Mouse (Mus musculus): Measurements from ENCODE around the gene Krcc1. TPM values are rescaled to one million over a fixed set of nuclear protein-coding genes. Genes with fewer than 3 reads are reported as not detected.
"Not testable (repeated sequence)": the region's sequence is repeated elsewhere in the genome, so short reads cannot be mapped to it uniquely, and the experiment has no call there.

The Krcc1 gene
- polyA plus RNA-seq, 1 experiment from 2014 or later: 53.0 TPM

GRCm38 (mm10) chr6:71257375-71257774 is 14.1 kb upstream of the Krcc1 start:
- no peak overlapping the region for H3K4me2 ChIP-seq (replicated peaks; ENCODE audit: low read depth, low read length)
- no peaks in the 10 kb centered on the region for H3K9me3 ChIP-seq (ENCODE audit: control insufficient read depth, low read depth, low read length)
- no peaks in the 10 kb centered on the region for H3K36me3 ChIP-seq (ENCODE audit: control insufficient read depth, insufficient read depth, low read length)
- no peaks in the 10 kb centered on the region for H3K27me3 ChIP-seq (ENCODE audit: control insufficient read depth, insufficient read depth, low read length)
- ATAC-seq (ENCODE audit: insufficient number of reproducible peaks, insufficient read depth, low FRiP score, low read depth): no peak
- H3K4me3 ChIP-seq (ENCODE audit: low read depth, low read length): no peak overlapping the region
- WGBS: 62% methylated on average over 1 of the region's 1 CpGs
- H3K4me1 ChIP-seq (ENCODE audit: control insufficient read depth, insufficient read depth, low read length): no peaks in the 10 kb centered on the region
- H3K27ac ChIP-seq (ENCODE audit: low read length): no peak overlapping the region
- H3K9ac ChIP-seq (replicated peaks; ENCODE audit: low read depth, low read length): no peak overlapping the region

GRCm38 (mm10) chr6:71258562-71258961 is 12.9 kb upstream of the Krcc1 start:
- 88% methylated on average over 2 of the region's 2 CpGs for WGBS
- H3K27me3 ChIP-seq (ENCODE audit: control insufficient read depth, insufficient read depth, low read length): no peaks in the 10 kb centered on the region

DNA sequence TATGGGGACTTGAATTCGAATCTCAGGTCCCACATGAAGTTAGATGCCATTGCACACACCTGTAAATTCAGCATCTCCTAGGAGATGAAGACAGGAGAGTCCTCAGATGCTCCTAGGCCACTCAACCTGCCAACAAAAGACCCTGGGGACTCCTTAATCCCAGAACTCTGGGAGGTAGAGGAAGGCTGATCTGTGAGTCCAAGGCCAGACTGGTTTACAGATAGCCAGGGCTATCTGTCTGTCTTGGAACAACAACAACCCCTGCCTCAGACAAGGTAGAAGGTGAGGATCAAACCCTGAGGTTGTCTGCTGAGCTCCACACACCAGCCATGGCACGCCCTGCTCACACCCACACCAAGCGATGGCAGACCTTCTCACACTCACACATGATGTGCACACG is 12.3 kb upstream of the Krcc1 start:
- Histone ChIP-seq H3K27me3 (ENCODE audit: control insufficient read depth, insufficient read depth, low read length) (no peaks in the 10 kb centered on the region), H3K27ac (ENCODE audit: low read length) (no peak overlapping the region), H3K9me3 (ENCODE audit: control insufficient read depth, low read depth, low read length) (no peaks in the 10 kb centered on the region), H3K4me3 (ENCODE audit: low read depth, low read length) (no peak overlapping the region), H3K9ac (replicated peaks; ENCODE audit: low read depth, low read length) (no peak overlapping the region), H3K36me3 (ENCODE audit: control insufficient read depth, insufficient read depth, low read length) (no peaks in the 10 kb centered on the region), H3K4me1 (ENCODE audit: control insufficient read depth, insufficient read depth, low read length) (0 out of 2 replicates have a peak, but pooled peaks cover 3% of the 10 kb centered on the region), H3K4me2 (replicated peaks; ENCODE audit: low read depth, low read length) (no peak overlapping the region)
- no peak for ATAC-seq (ENCODE audit: insufficient number of reproducible peaks, insufficient read depth, low FRiP score, low read depth)
- WGBS: 92% methylated on average over 4 of the region's 4 CpGs

More at GRCm38 (mm10) chr6:71258562-71258961, 12.9 kb upstream of the Krcc1 start:
- Histone ChIP-seq H3K4me2 (replicated peaks; ENCODE audit: low read depth, low read length) (no peak overlapping the region), H3K27ac (ENCODE audit: low read length) (no peak overlapping the region), H3K9me3 (ENCODE audit: control insufficient read depth, low read depth, low read length) (no peaks in the 10 kb centered on the region), H3K4me3 (ENCODE audit: low read depth, low read length) (no peak overlapping the region), H3K36me3 (ENCODE audit: control insufficient read depth, insufficient read depth, low read length) (no peaks in the 10 kb centered on the region), H3K9ac (replicated peaks; ENCODE audit: low read depth, low read length) (no peak overlapping the region), H3K4me1 (ENCODE audit: control insufficient read depth, insufficient read depth, low read length) (0 out of 2 replicates have a peak, but pooled peaks cover 3% of the 10 kb centered on the region)
- no peak for ATAC-seq (ENCODE audit: insufficient number of reproducible peaks, insufficient read depth, low FRiP score, low read depth)

GRCm38 (mm10) chr6:71260051-71260640 is 11.3 kb upstream of the Krcc1 start:
- Histone ChIP-seq H3K4me2 (replicated peaks; ENCODE audit: low read depth, low read length) (no peak overlapping the region), H3K4me1 (ENCODE audit: control insufficient read depth, insufficient read depth, low read length) (0 out of 2 replicates have a peak, but pooled peaks cover 3% of the 10 kb centered on the region), H3K36me3 (ENCODE audit: control insufficient read depth, insufficient read depth, low read length) (no peaks in the 10 kb centered on the region), H3K9ac (replicated peaks; ENCODE audit: low read depth, low read length) (no peak overlapping the region), H3K9me3 (ENCODE audit: control insufficient read depth, low read depth, low read length) (no peaks in the 10 kb centered on the region), H3K27ac (ENCODE audit: low read length) (no peak overlapping the region), H3K4me3 (ENCODE audit: low read depth, low read length) (no peak overlapping the region), H3K27me3 (ENCODE audit: control insufficient read depth, insufficient read depth, low read length) (no peaks in the 10 kb centered on the region)
- 47% methylated on average over 6 of the region's 6 CpGs for WGBS
- ATAC-seq (ENCODE audit: insufficient number of reproducible peaks, insufficient read depth, low FRiP score, low read depth): no peak

- Histone ChIP-seq H3K9me3 (ENCODE audit: control insufficient read depth, low read depth, low read length) (no peaks in the 10 kb centered on the region), H3K9ac (replicated peaks; ENCODE audit: low read depth, low read length) (no peak overlapping the region), H3K4me2 (replicated peaks; ENCODE audit: low read depth, low read length) (no peak overlapping the region), H3K4me1 (ENCODE audit: control insufficient read depth, insufficient read depth, low read length) (0 out of 2 replicates have a peak, but pooled peaks cover 3% of the 10 kb centered on the region), H3K36me3 (ENCODE audit: control insufficient read depth, insufficient read depth, low read length) (no peaks in the 10 kb centered on the region), H3K4me3 (ENCODE audit: low read depth, low read length) (no peak overlapping the region), H3K27ac (ENCODE audit: low read length) (no peak overlapping the region), H3K27me3 (ENCODE audit: control insufficient read depth, insufficient read depth, low read length) (no peaks in the 10 kb centered on the region)
- ATAC-seq (ENCODE audit: insufficient number of reproducible peaks, insufficient read depth, low FRiP score, low read depth): no peak
- WGBS: 42% methylated on average over 3 of the region's 3 CpGs
Measured at GRCm38 (mm10) chr6:71261060-71261459, 10.4 kb upstream of the Krcc1 start.

GRCm38 (mm10) chr6:71262142-71262833 is 9.2 kb upstream of the Krcc1 start:
- no peak overlapping the region for H3K4me2 ChIP-seq (replicated peaks; ENCODE audit: low read depth, low read length)
- no peaks in the 10 kb centered on the region for H3K27me3 ChIP-seq (ENCODE audit: control insufficient read depth, insufficient read depth, low read length)
- no peak overlapping the region for H3K27ac ChIP-seq (ENCODE audit: low read length)
- 0 out of 2 replicates have a peak, but pooled peaks cover 3% of the 10 kb centered on the region for H3K4me1 ChIP-seq (ENCODE audit: control insufficient read depth, insufficient read depth, low read length)
- WGBS: 64% methylated on average over 8 of the region's 8 CpGs
- no peak for ATAC-seq (ENCODE audit: insufficient number of reproducible peaks, insufficient read depth, low FRiP score, low read depth)
- no peaks in the 10 kb centered on the region for H3K9me3 ChIP-seq (ENCODE audit: control insufficient read depth, low read depth, low read length)
- no peak overlapping the region for H3K4me3 ChIP-seq (ENCODE audit: low read depth, low read length)
- H3K36me3 ChIP-seq (ENCODE audit: control insufficient read depth, insufficient read depth, low read length): no peaks in the 10 kb centered on the region
- no peak overlapping the region for H3K9ac ChIP-seq (replicated peaks; ENCODE audit: low read depth, low read length)

DNA sequence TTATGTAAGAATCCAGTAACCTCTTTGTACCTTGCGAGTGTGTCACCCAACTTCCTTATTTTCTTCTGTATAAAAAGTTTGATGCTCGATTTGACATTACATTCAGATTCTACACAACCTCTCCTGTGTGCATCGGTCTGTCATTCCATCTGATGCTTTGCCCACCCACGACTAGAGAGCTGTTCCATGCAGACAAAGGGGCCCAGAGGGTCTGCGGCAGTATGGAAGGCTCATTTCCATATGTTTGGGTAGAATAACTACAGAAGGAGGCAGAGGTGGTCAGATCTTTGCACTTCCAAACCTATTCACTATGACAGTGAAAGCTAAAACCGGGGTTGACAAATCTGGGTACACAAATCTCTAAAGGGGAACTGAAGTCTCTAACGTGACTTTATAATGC is 3.9 kb upstream of the Krcc1 start:
- not testable (repeated sequence) for H3K4me3 ChIP-seq (ENCODE audit: low read depth, low read length); H3K4me1 ChIP-seq (ENCODE audit: control insufficient read depth, insufficient read depth, low read length); H3K27me3 ChIP-seq (ENCODE audit: control insufficient read depth, insufficient read depth, low read length); H3K9me3 ChIP-seq (ENCODE audit: control insufficient read depth, low read depth, low read length); H3K27ac ChIP-seq (ENCODE audit: low read length); ATAC-seq (ENCODE audit: insufficient number of reproducible peaks, insufficient read depth, low FRiP score, low read depth); H3K36me3 ChIP-seq (ENCODE audit: control insufficient read depth, insufficient read depth, low read length); H3K4me2 ChIP-seq (replicated peaks; ENCODE audit: low read depth, low read length); H3K9ac ChIP-seq (replicated peaks; ENCODE audit: low read depth, low read length)
- WGBS: 83% methylated on average over 7 of the region's 7 CpGs

- 58% methylated on average over 7 of the region's 7 CpGs for WGBS
- ATAC-seq (ENCODE audit: insufficient number of reproducible peaks, insufficient read depth, low FRiP score, low read depth): no peak
- H3K9ac ChIP-seq (replicated peaks; ENCODE audit: low read depth, low read length): no peak overlapping the region
- no peaks in the 10 kb centered on the region for H3K9me3 ChIP-seq (ENCODE audit: control insufficient read depth, low read depth, low read length)
- H3K36me3 ChIP-seq (ENCODE audit: control insufficient read depth, insufficient read depth, low read length): no peaks in the 10 kb centered on the region
- H3K4me2 ChIP-seq (replicated peaks; ENCODE audit: low read depth, low read length): no peak overlapping the region
- H3K27me3 ChIP-seq (ENCODE audit: control insufficient read depth, insufficient read depth, low read length): no peaks in the 10 kb centered on the region
- no peak overlapping the region for H3K27ac ChIP-seq (ENCODE audit: low read length)
- H3K4me1 ChIP-seq (ENCODE audit: control insufficient read depth, insufficient read depth, low read length): peaks cover 6% of the 10 kb centered on the region; the same call in 1 of the 2 replicates
- no peak overlapping the region for H3K4me3 ChIP-seq (ENCODE audit: low read depth, low read length)
Measured at GRCm38 (mm10) chr6:71268929-71269685, 2.4 kb upstream of the Krcc1 start.
